Mouse (Mus musculus): ENCODE results near the gene Grip2. TPM values are rescaled to one million over a fixed set of nuclear protein-coding genes. Genes with fewer than 3 reads are reported as not detected.

Gene Grip2
- total and polyA plus RNA-seq, 3 experiments: 0.07 TPM; not detected in 2

- no peak for DNase-seq (ENCODE audit: extremely low read depth)
- dilution Hi-C loops (cut with MboI; ENCODE audit: extremely low pct_ligation_motif_present, extremely low pct_unique_long_range_greater_than_20kb, low sequenced_read_pairs) (no loop called here), in situ Hi-C loops (cut with MboI; ENCODE audit: low pct_ligation_motif_present, low pct_unique_long_range_greater_than_20kb, low sequenced_read_pairs) (no loop called here)
- no peak for TF ChIP-seq ZC3H11A (IDR thresholded peaks at IDR 0.05; ENCODE audit: low read depth, low read length)
- TF ChIP-seq MAX (IDR thresholded peaks at IDR 0.05; ENCODE audit: low read length): no peak
- no peak for TF ChIP-seq MEF2A (IDR thresholded peaks at IDR 0.05; ENCODE audit: borderline replicate concordance, low read depth, low read length)
- no peak for TF ChIP-seq NELFE (IDR thresholded peaks at IDR 0.05; ENCODE audit: low read depth, low read length)
- no peak for TF ChIP-seq RAD21 (IDR thresholded peaks at IDR 0.05; ENCODE audit: low read depth, low read length)
- TF ChIP-seq EP300 (IDR thresholded peaks at IDR 0.05; ENCODE audit: low read length): no peak
- no peak for TF ChIP-seq ZKSCAN1 (IDR thresholded peaks at IDR 0.05; ENCODE audit: borderline replicate concordance, low read depth, low read length)
- TF ChIP-seq USF1 (IDR thresholded peaks at IDR 0.05; ENCODE audit: low read depth, low read length): no peak
- TF ChIP-seq CTCF (conservative IDR thresholded peaks at IDR 0.05 in 1 of 2, IDR thresholded peaks at IDR 0.05 in 1 of 2; ENCODE audit: low read depth in 2 of 2, low read length in 2 of 2): no peak
- TF ChIP-seq PAX5 (IDR thresholded peaks at IDR 0.05; ENCODE audit: low read length): no peak
- TF ChIP-seq USF2 (conservative IDR thresholded peaks at IDR 0.05; ENCODE audit: low read depth, low read length): no peak
- TF ChIP-seq SMC3 (IDR thresholded peaks at IDR 0.05; ENCODE audit: low read depth, low read length): no peak
- no peak for TF ChIP-seq MYC (IDR thresholded peaks at IDR 0.05; ENCODE audit: low read depth, low read length)
- TF ChIP-seq ETS1 (conservative IDR thresholded peaks at IDR 0.05; ENCODE audit: low read depth, low read length): no peak
- no peak for TF ChIP-seq NRF1 (IDR thresholded peaks at IDR 0.05; ENCODE audit: low read depth, low read length)
- TF ChIP-seq E2F4 (IDR thresholded peaks at IDR 0.05; ENCODE audit: insufficient replicate concordance, low read depth, low read length): no peak
- no peak for TF ChIP-seq POLR2AphosphoS2 (IDR thresholded peaks at IDR 0.05; ENCODE audit: low read depth, low read length)
- TF ChIP-seq MAFK (IDR thresholded peaks at IDR 0.05; ENCODE audit: insufficient replicate concordance, low read length): no peak
- no peak for TF ChIP-seq MXI1 (IDR thresholded peaks at IDR 0.05; ENCODE audit: low read depth, low read length)
- peaks cover 55% of the 10 kb centered on the region for H3K27me3 ChIP-seq (replicated peaks)
- no peaks in the 10 kb centered on the region for H3K79me2 ChIP-seq (replicated peaks; ENCODE audit: control insufficient read depth, extremely low read depth, insufficient read depth, poor library complexity, severe bottlenecking)
- H3K4me1 ChIP-seq (ENCODE audit: control insufficient read depth in 1 of 2, insufficient read depth in 2 of 2): peaks cover 4 to 8% of the 10 kb centered on the region in 2 experiments; a peak in 3 of 4 replicates
- no peak overlapping the region for H3K27ac ChIP-seq (ENCODE audit: insufficient read depth, low read depth)
- no peak overlapping the region for H3K9ac ChIP-seq (ENCODE audit: insufficient read depth, low read depth)
- no peak overlapping the region for H3K4me3 ChIP-seq (replicated peaks in 1 of 3; ENCODE audit: low read depth in 2 of 3, low read length in 2 of 3, poor library complexity in 1 of 3)
- H3K9me3 ChIP-seq (replicated peaks; ENCODE audit: low read length): peaks cover 2% of the 10 kb centered on the region
- peaks cover 0 to 3% of the 10 kb centered on the region in 2 experiments for H3K36me3 ChIP-seq (replicated peaks in 1 of 2; ENCODE audit: control insufficient read depth in 1 of 2, insufficient read depth in 1 of 2, low read length in 1 of 2)
- no peak overlapping the region for H3K4me2 ChIP-seq (ENCODE audit: insufficient read depth, low read depth, poor library complexity, severe bottlenecking)
These were observed 35.8 kb upstream of the Grip2 start for GRCm38 (mm10) chr6:91862848-91863247.

GRCm38 (mm10) chr6:91858339-91858738, 31.3 kb upstream of the Grip2 start:
- Histone ChIP-seq H3K36me3 (replicated peaks in 1 of 2; ENCODE audit: control insufficient read depth in 1 of 2, insufficient read depth in 1 of 2, low read length in 1 of 2) (no peaks in the 10 kb centered on the region), H3K27me3 (replicated peaks) (peaks cover 69% of the 10 kb centered on the region), H3K4me1 (ENCODE audit: control insufficient read depth in 1 of 2, insufficient read depth in 2 of 2) (peaks cover 10 to 19% of the 10 kb centered on the region in 2 experiments), H3K27ac (ENCODE audit: insufficient read depth, low read depth) (no peak overlapping the region), H3K79me2 (replicated peaks; ENCODE audit: control insufficient read depth, extremely low read depth, insufficient read depth, poor library complexity, severe bottlenecking) (no peaks in the 10 kb centered on the region), H3K4me2 (ENCODE audit: insufficient read depth, low read depth, poor library complexity, severe bottlenecking) (peak overlapping the region; percentile 90), H3K9ac (ENCODE audit: insufficient read depth, low read depth) (peak overlapping the region; percentile 49), H3K4me3 (replicated peaks in 1 of 3; ENCODE audit: low read depth in 2 of 3, low read length in 2 of 3, poor library complexity in 1 of 3) (peak overlapping the region in 1 of 3 experiments; percentile 26), H3K9me3 (replicated peaks; ENCODE audit: low read length) (peaks cover 2% of the 10 kb centered on the region)
- peak; percentile 66 for DNase-seq (ENCODE audit: extremely low read depth)
- dilution Hi-C loops (cut with MboI; ENCODE audit: extremely low pct_ligation_motif_present, extremely low pct_unique_long_range_greater_than_20kb, low sequenced_read_pairs): no loop called here
- in situ Hi-C loops (cut with MboI; ENCODE audit: low pct_ligation_motif_present, low pct_unique_long_range_greater_than_20kb, low sequenced_read_pairs): loop anchor here (10.0 kb wide), 1 partner anchor 74 kb away; no protein-coding TSS in a partner anchor
- no peak for TF ChIP-seq JUND (conservative IDR thresholded peaks at IDR 0.05; ENCODE audit: low read depth, low read length)
- no peak for TF ChIP-seq NELFE (IDR thresholded peaks at IDR 0.05; ENCODE audit: low read depth, low read length)
- peak; percentile 56; the same call in 1 of the 2 replicates for TF ChIP-seq IRF4 (IDR thresholded peaks at IDR 0.05; ENCODE audit: low read depth, low read length)
- no peak for TF ChIP-seq GABPA (IDR thresholded peaks at IDR 0.05; ENCODE audit: insufficient replicate concordance, low read depth, low read length)
- TF ChIP-seq POLR2AphosphoS2 (IDR thresholded peaks at IDR 0.05; ENCODE audit: low read depth, low read length): no peak
- no peak for TF ChIP-seq ZMIZ1 (IDR thresholded peaks at IDR 0.05; ENCODE audit: low read depth, low read length)
- no peak for TF ChIP-seq USF1 (IDR thresholded peaks at IDR 0.05; ENCODE audit: low read depth, low read length)
- TF ChIP-seq MAZ (IDR thresholded peaks at IDR 0.05; ENCODE audit: low read depth, low read length): 0 out of 2 replicates have a peak, but pooled peaks have one; percentile 41
- no peak for TF ChIP-seq MXI1 (IDR thresholded peaks at IDR 0.05; ENCODE audit: low read depth, low read length)
- no peak for TF ChIP-seq POLR2A (IDR thresholded peaks at IDR 0.05; ENCODE audit: low read depth, low read length)
- no peak; the same call in 1 of the 2 replicates for TF ChIP-seq EP300 (IDR thresholded peaks at IDR 0.05; ENCODE audit: low read length)
- 0 out of 2 replicates have a peak, but pooled peaks have one; percentile 48 for TF ChIP-seq ELF1 (IDR thresholded peaks at IDR 0.05; ENCODE audit: low read depth, low read length)
- no peak for TF ChIP-seq E2F4 (IDR thresholded peaks at IDR 0.05; ENCODE audit: insufficient replicate concordance, low read depth, low read length)
- TF ChIP-seq NRF1 (IDR thresholded peaks at IDR 0.05; ENCODE audit: low read depth, low read length): no peak
- TF ChIP-seq TBP (conservative IDR thresholded peaks at IDR 0.05; ENCODE audit: low read depth, low read length): peak; percentile 42; the same call in 1 of the 2 replicates
- TF ChIP-seq TCF12 (IDR thresholded peaks at IDR 0.05; ENCODE audit: low read depth, low read length): peak; percentile 39; the same call in 1 of the 2 replicates
- peak; percentile 31; the same call in 1 of the 2 replicates for TF ChIP-seq BHLHE40 (IDR thresholded peaks at IDR 0.05; ENCODE audit: low read depth, low read length)
- TF ChIP-seq CTCF (conservative IDR thresholded peaks at IDR 0.05 in 1 of 2, IDR thresholded peaks at IDR 0.05 in 1 of 2; ENCODE audit: low read depth in 2 of 2, low read length in 2 of 2): no peak
- peak; percentile 82 for TF ChIP-seq ETS1 (conservative IDR thresholded peaks at IDR 0.05; ENCODE audit: low read depth, low read length)
- TF ChIP-seq CHD1 (IDR thresholded peaks at IDR 0.05; ENCODE audit: low read depth, low read length): no peak
- TF ChIP-seq PAX5 (IDR thresholded peaks at IDR 0.05; ENCODE audit: low read length): no peak
- TF ChIP-seq JUN (IDR thresholded peaks at IDR 0.05; ENCODE audit: insufficient read depth, low read depth, low read length): no peak

Measured in CH12.LX (cell line).